Mouse (Mus musculus) liver, adult 2 months (tissue): ENCODE data around the gene Fam222b. TPM values are rescaled to one million over a fixed set of nuclear protein-coding genes. Genes with fewer than 3 reads are reported as not detected.

Source experiments
- DNase-seq: peaks from one replicate; pipeline ENCODE4 v3.0.0-alpha.2; 2011; ENCODE audit warnings: low read depth, low spot score; ENCODE audit errors: extremely low read depth
- H3K27ac ChIP-seq: fragments of 200-500 bp; replicated peaks from 2 replicates; pipeline ENCODE4 v1.5.1; 2012; ENCODE audit warnings: low read depth, mild to moderate bottlenecking, control low read depth, inconsistent platforms, low read length; ENCODE audit not compliant: insufficient read depth
- H3K27me3 ChIP-seq: fragments of 200-500 bp; 2 replicates; pipeline ENCODE4 v1.6.1; 2012; ENCODE audit warnings: mild to moderate bottlenecking, moderate library complexity, low read length, inconsistent platforms; ENCODE audit not compliant: control insufficient read depth, insufficient read depth
- H3K36me3 ChIP-seq: fragments of 200-500 bp; 2 replicates; pipeline ENCODE4 v1.6.1; 2012; ENCODE audit warnings: low read length, inconsistent platforms; ENCODE audit not compliant: control insufficient read depth, insufficient read depth
- H3K4me1 ChIP-seq: fragments of 200-500 bp; 2 replicates; pipeline ENCODE4 v1.6.1; 2011; ENCODE audit warnings: low read length; ENCODE audit not compliant: control insufficient read depth, insufficient read depth
- H3K4me3 ChIP-seq: fragments of 200-500 bp; 2 replicates; pipeline ENCODE4 v1.5.1; 2011; ENCODE audit warnings: low read depth, mild to moderate bottlenecking, control low read depth, low read length, moderate library complexity; ENCODE audit not compliant: insufficient read depth
- H3K79me2 ChIP-seq: fragments of 200-500 bp; 2 replicates; pipeline ENCODE4 v1.6.1; 2012; ENCODE audit warnings: inconsistent platforms, mild to moderate bottlenecking, low read length, moderate library complexity; ENCODE audit not compliant: control insufficient read depth, insufficient read depth
- H3K9ac ChIP-seq: fragments of 200-500 bp; 2 replicates; pipeline ENCODE4 v1.6.1; 2012; ENCODE audit warnings: low read depth, mild to moderate bottlenecking, control low read depth, inconsistent platforms, low read length
- CTCF ChIP-seq: fragments of 200-500 bp; IDR thresholded peaks from 2 replicates; pipeline ENCODE4 v1.5.1; 2011; ENCODE audit warnings: low read depth, low read length, control low read depth
- POLR2A ChIP-seq: fragments of 200-500 bp; IDR thresholded peaks from 2 replicates; pipeline ENCODE4 v1.6.1; 2011; ENCODE audit warnings: low read length, control low read depth; ENCODE audit not compliant: insufficient read depth; ENCODE audit errors: extremely low read depth
- WGBS: fragments of 180-500 bp; shearing (Covaris S2); methylation state at CpG from one replicate; pipeline ENCODE4 v1.1.7; 2018; 5-methylcytosine and 5-hydroxymethylcytosine counted together
- polyA plus RNA-seq: library from polyadenylated mRNA; depleted of rRNA; stranded (reverse); fragments of >200 nt; gene quantifications from 2 replicates; pipeline ENCODE4 v1.2.3, GENCODE M21; 2012
- total RNA-seq: library from RNA; depleted of rRNA; stranded (reverse); fragments of >200 nt; gene quantifications from 2 replicates; pipeline ENCODE4 v1.2.3, GENCODE M21; 2014

Fam222b gene
- total and polyA plus RNA-seq, 2 experiments, result 2.5 to 13.6 TPM

DNA sequence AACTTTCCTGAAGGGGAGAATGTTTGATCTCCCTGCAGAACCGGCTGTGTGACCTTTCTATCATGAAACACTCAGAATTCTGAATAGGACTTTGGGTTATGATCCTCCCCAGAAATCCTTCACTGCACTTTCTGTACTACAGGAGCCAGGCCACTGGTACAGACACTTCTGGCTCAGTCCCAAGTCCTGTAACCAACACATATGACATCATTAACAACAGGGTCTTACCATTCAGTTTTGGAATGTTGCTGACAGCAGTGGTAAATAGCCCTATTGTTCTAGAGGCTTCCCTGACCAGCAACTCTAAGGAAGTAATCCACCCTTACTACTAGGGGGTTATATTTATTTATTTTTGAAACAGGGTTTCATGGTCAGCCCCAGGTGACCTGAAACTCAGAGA is 98.7 kb downstream of the Fam222b start, which contains the start of gene Proca1:
Proca1 (plus strand) TSS at position 280 of the 400 bp plus-strand sequence.
- H3K4me3 ChIP-seq, result no peak within 1 kb of the TSS
- no peaks in the 10 kb centered on the region for H3K79me2 ChIP-seq
- no peaks in the 10 kb centered on the region for H3K36me3 ChIP-seq
- no peak for TF ChIP-seq CTCF
- TF ChIP-seq POLR2A, result no peak
- H3K27me3 ChIP-seq, result no peaks in the 10 kb centered on the region
- no peak within 1 kb of the TSS for H3K27ac ChIP-seq
- no peak for DNase-seq
- peaks cover 4% of the 10 kb centered on the region; the same call in 1 of the 2 replicates for H3K4me1 ChIP-seq
- whole genome bisulfite sequencing, result 100% methylated on average over 1 of the region's 1 CpGs
- H3K9ac ChIP-seq, result no peak within 1 kb of the TSS

GRCm38 (mm10) chr11:78194411-78195100 is 100.1 kb downstream of the Fam222b start:
- H3K27me3 ChIP-seq, result no peaks in the 10 kb centered on the region
- TF ChIP-seq POLR2A (no peak), CTCF (no peak)
- peak overlapping the region; percentile 58; the same call in 1 of the 2 replicates for H3K27ac ChIP-seq
- peak; percentile 77 for DNase-seq
- H3K79me2 ChIP-seq, result no peaks in the 10 kb centered on the region
- no peaks in the 10 kb centered on the region for H3K36me3 ChIP-seq
- 7% methylated on average over 30 of the region's 30 CpGs for WGBS
- peak overlapping the region; percentile 59 for H3K4me3 ChIP-seq
- H3K9ac ChIP-seq, result peak overlapping the region; percentile 64
- H3K4me1 ChIP-seq, result peaks cover 3% of the 10 kb centered on the region; the same call in 1 of the 2 replicates

DNA sequence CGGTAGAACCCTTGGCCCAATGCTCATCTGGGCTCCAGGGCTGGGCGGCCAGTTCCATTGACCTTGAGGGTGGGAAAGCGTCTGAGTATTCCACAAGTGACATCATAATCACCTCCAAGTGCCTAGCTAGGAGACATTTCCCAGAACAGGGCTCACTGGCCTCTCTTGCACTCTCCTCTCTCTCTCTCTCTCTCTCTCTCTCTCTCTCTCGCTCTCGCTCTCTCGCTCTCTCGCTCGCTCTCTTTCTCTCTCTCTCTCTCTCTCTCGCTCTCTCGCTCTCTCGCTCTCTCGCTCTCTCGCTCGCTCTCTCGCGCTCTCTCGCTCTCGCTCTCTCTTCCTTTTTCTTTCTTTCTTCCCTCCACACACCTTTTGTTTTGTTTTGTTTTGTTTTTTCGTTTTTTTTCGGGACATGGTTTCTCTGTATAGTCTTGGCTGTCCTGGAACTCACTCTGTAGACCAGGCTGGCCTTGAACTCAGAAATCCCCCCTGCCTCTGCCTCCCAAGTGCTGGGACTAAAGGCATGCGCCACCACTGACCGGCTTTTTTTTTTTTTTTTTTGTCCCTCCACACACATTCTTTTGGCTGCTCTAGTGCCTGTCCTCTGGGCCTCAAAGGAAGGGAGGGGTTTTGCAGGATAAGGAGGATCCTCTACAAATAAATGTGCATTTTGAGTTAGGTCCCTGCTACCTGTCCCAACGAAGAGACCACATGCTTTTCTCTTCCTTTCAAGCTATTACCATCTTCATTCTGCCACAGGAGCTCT is 100.8 kb downstream of the Fam222b start:
- 67% methylated on average over 23 of the region's 23 CpGs for WGBS
- Histone ChIP-seq H3K27me3 (no peaks in the 10 kb centered on the region), H3K9ac (peak overlapping the region; percentile 14; the same call in 1 of the 2 replicates), H3K27ac (peak overlapping the region; percentile 22), H3K4me1 (0 out of 2 replicates have a peak, but pooled peaks cover 3% of the 10 kb centered on the region), H3K36me3 (no peaks in the 10 kb centered on the region), H3K79me2 (no peaks in the 10 kb centered on the region), H3K4me3 (peak overlapping the region; percentile 59)
- no peak for DNase-seq
- TF ChIP-seq POLR2A (no peak), CTCF (no peak)

DNA sequence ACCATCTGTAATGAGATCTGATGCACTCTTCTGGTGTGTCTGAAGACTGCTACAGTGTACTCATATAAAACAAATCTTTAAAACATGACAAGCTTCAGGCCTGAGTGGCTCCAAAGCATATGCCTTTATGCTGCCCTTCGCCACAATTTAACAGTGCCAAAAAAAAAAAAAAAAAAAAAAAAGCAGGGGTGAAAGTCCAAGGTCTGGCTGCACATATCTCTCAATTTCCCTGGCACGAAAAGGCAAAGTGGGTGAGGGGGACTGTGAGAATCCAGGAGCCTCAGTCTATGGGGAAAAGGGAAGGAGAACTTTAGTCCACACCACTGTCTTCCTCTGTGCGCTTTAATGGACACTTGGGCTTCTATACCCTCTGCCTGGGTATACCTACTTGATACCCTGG is 107.9 kb downstream of the Fam222b start:
- Histone ChIP-seq H3K36me3 (peaks cover 7% of the 10 kb centered on the region), H3K4me3 (no peak overlapping the region), H3K79me2 (no peaks in the 10 kb centered on the region), H3K27ac (peak overlapping the region; percentile 61), H3K4me1 (peaks cover 8% of the 10 kb centered on the region), H3K27me3 (no peaks in the 10 kb centered on the region), H3K9ac (peak overlapping the region; percentile 31; the same call in 1 of the 2 replicates)
- TF ChIP-seq CTCF (no peak), POLR2A (no peak)
- DNase-seq, result peak; percentile 76
- 32% methylated on average over 3 of the region's 3 CpGs for WGBS

DNA sequence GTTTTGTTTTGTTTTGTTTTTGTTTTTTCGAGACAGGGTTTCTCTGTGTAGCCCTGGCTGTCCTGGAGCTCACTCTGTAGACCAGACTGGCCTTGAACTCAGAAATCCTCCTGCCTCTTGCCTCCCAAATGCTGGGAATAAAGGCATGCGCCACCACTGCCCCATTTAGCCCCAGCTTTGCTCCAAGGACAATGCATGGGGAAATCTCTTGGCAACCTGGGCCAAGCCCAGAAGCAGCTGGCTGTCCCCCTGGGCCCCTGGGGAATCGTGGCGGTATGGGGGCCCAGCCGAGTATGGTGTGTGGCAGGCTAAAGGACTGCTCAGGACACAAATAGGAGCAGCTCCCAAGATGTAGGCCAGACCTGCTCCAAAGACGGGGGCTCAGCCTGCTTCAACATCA is 109.8 kb downstream of the Fam222b start:
- no peak overlapping the region for H3K4me3 ChIP-seq
- no peak for TF ChIP-seq POLR2A
- no peak for TF ChIP-seq CTCF
- H3K79me2 ChIP-seq, result no peaks in the 10 kb centered on the region
- no peak overlapping the region for H3K27ac ChIP-seq
- H3K9ac ChIP-seq, result no peak overlapping the region
- peaks cover 26% of the 10 kb centered on the region for H3K36me3 ChIP-seq
- no peak for DNase-seq
- no peaks in the 10 kb centered on the region for H3K27me3 ChIP-seq
- peaks cover 8% of the 10 kb centered on the region for H3K4me1 ChIP-seq
- WGBS, result 80% methylated on average over 6 of the region's 6 CpGs
